Mouse (Mus musculus): Measurements from ENCODE around the gene Tmem39a.
A peak's percentile ranks its signal among the peaks of the same experiment; 100 is the strongest.

DNA sequence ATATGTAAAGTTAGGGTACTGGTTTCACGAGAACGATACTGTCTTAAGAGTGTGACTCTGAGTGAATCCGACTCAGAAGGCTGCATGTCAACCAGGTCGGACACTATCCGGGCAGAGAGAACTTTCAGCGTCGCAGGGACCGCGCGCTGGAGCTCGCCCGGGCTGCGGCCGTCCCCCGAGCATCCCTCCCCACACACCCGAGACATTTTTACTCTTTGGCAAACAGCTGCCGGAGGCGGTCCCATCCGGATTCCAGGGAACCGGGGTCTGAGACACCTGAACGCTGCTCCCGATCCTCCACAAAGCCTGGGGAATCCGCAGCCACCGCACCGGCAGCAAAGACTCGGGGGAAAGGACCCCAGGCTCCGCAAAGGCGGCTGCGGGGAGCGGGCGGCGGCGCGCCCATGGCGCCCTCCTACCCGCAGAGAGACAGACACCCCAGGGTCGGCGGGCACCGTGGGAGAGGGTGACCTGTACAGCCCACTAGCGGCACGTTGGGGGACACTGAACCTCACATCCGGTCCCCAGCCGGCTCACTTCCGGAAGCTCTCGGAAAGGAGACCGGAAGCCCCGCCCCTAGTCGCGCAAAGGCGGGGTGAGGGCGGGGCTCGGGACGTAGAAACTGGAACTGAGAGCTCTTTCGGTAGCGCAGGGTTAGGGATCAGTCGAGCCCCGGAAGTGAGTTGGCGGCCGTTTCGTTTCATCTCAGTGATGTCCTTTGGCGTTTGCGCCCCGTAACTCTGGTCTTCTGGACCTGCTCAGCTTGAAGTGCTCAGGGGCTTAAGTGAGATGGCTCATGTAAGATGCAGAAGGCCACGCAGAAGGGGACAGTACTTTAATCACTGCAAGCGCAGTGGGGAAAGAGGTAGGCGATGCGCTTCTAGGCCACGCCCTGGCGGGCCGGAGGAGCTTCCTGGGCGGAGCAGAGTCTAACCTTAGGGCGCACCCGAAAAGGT, 36.1 kb upstream of the Tmem39a start, which contains the start of gene Timmdc1:
- TF ChIP-seq CTCF (conservative IDR thresholded peaks at IDR 0.05 in 1 of 2, IDR thresholded peaks at IDR 0.05 in 1 of 2; ENCODE audit: low read depth in 2 of 2, low read length in 2 of 2), result peak in 1 of 2 experiments; percentile 34; a peak in 1 of 4 replicates
- peak; percentile 98 for TF ChIP-seq POLR2A (IDR thresholded peaks at IDR 0.05; ENCODE audit: low read depth, low read length)
- no peak for TF ChIP-seq EP300 (IDR thresholded peaks at IDR 0.05; ENCODE audit: low read length)
- TF ChIP-seq USF1 (IDR thresholded peaks at IDR 0.05; ENCODE audit: low read depth, low read length), result no peak
- peak; percentile 92 for TF ChIP-seq TCF12 (IDR thresholded peaks at IDR 0.05; ENCODE audit: low read depth, low read length)
- TF ChIP-seq MXI1 (IDR thresholded peaks at IDR 0.05; ENCODE audit: low read depth, low read length), result peak; percentile 96
- TF ChIP-seq RAD21 (IDR thresholded peaks at IDR 0.05; ENCODE audit: low read depth, low read length), result no peak; the same call in 1 of the 2 replicates
- peak; percentile 50; the same call in 1 of the 2 replicates for TF ChIP-seq ZNF384 (IDR thresholded peaks at IDR 0.05; ENCODE audit: low read depth, low read length)
- peak; percentile 77; the same call in 1 of the 2 replicates for TF ChIP-seq KAT2A (IDR thresholded peaks at IDR 0.05; ENCODE audit: insufficient replicate concordance, low read length)
- no peak for TF ChIP-seq GABPA (IDR thresholded peaks at IDR 0.05; ENCODE audit: insufficient replicate concordance, low read depth, low read length)
- TF ChIP-seq MEF2A (IDR thresholded peaks at IDR 0.05; ENCODE audit: borderline replicate concordance, low read depth, low read length), result peak; percentile 66
